8 mouse cellular contexts compared by ENCODE assay signal in the genomic region with DNA sequence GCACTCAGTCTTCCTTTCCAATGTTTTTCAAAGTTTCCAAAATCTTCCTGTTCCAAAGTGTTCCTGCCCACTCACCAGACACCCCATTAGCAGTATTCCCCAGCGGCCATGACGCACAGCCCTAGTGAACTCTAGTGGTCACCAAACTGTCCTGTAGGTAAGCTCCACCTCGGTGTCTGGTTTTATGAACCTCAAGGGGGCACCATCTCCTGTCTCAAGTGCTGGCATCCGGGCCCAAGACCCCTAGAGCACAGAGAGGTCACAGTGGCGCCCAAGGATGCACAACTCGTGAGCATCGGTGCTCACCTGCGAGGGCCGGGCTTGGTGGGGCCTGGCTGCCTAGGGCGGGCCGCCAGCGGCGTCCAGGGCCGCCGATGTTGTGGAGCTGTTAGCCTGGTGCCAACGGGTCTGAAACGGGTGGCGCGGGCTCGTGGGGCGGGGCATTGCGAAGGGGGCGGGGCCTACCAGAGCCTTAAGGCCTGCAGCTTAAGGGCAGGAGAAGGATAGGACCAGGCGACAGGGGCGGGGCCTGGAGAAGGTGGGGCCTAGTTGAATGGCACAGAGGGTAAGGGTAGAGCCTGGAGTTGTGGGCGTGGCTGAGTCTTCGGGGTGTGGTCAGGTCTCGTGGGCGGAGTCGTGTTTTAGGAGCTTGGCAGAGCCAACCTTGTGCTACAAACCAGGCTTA. TPM values are rescaled to one million over a fixed set of nuclear protein-coding genes. Genes with fewer than 3 reads are reported as not detected.
DNase-seq lines count a peak whose midpoint lies in the region; ATAC-seq lines count a peak whose summit lies in the region.

A gene (minus strand): TSS at position 415 of the 685 bp plus-strand sequence.

- DNase-seq in cerebellum, postnatal 36 days: no peak
- peak; percentile 95 to 96 for DNase-seq in adrenal gland, postnatal 36 days
- peak; percentile 50 for DNase-seq in forebrain, embryonic 14.5 days (ENCODE audit: low spot score)
- peak; percentile 76 for DNase-seq in hindbrain, embryonic 11.5 days (ENCODE audit: low spot score)
- peak; percentile 94 for DNase-seq in splenic B cell, adult 2 months (ENCODE audit: low read depth, low spot score)

- no peak within 1 kb of the TSS for H3K27ac ChIP-seq in forebrain, embryonic 14.5 days (ENCODE audit: low read depth, low read length)
- no peak within 1 kb of the TSS for H3K27ac ChIP-seq in hindbrain, embryonic 11.5 days (ENCODE audit: low read depth, low read length)
- H3K27ac ChIP-seq in limb, embryonic 15.5 days: no peak within 1 kb of the TSS
- H3K27ac ChIP-seq in midbrain, embryonic 16.5 days (ENCODE audit: low read length): no peak within 1 kb of the TSS

- H3K4me2 ChIP-seq in forebrain, embryonic 14.5 days (ENCODE audit: low read length): peak within 1 kb of the TSS; percentile 29; the same call in 1 of the 2 replicates
- H3K4me2 ChIP-seq in hindbrain, embryonic 11.5 days (replicated peaks; ENCODE audit: low read depth, low read length): peak within 1 kb of the TSS; percentile 23; the same call in 1 of the 2 replicates
- H3K4me2 ChIP-seq in limb, embryonic 15.5 days: peak within 1 kb of the TSS; percentile 38
- H3K4me2 ChIP-seq in midbrain, embryonic 16.5 days (ENCODE audit: low read length): peak within 1 kb of the TSS; percentile 39

- H3K9me3 ChIP-seq in forebrain, embryonic 14.5 days (replicated peaks; ENCODE audit: control insufficient read depth, low read length): no peaks in the 10 kb centered on the region
- H3K9me3 ChIP-seq in hindbrain, embryonic 11.5 days (ENCODE audit: control insufficient read depth, low read length): no peaks in the 10 kb centered on the region
- no peaks in the 10 kb centered on the region for H3K9me3 ChIP-seq in limb, embryonic 15.5 days
- H3K9me3 ChIP-seq in midbrain, embryonic 16.5 days (replicated peaks; ENCODE audit: control insufficient read depth, low read length, poor library complexity, severe bottlenecking): no peaks in the 10 kb centered on the region

- H3K9ac ChIP-seq in forebrain, embryonic 14.5 days (ENCODE audit: low read length): no peak within 1 kb of the TSS
- H3K9ac ChIP-seq in hindbrain, embryonic 11.5 days (ENCODE audit: low read depth, low read length): no peak within 1 kb of the TSS; the same call in 1 of the 2 replicates
- H3K9ac ChIP-seq in limb, embryonic 15.5 days: no peak within 1 kb of the TSS
- no peak within 1 kb of the TSS for H3K9ac ChIP-seq in midbrain, embryonic 16.5 days (ENCODE audit: low read depth, low read length)

- 0 out of 2 replicates have a peak, but pooled peaks have one; percentile 20 for ATAC-seq in cerebellum, adult (ENCODE audit: insufficient number of reproducible peaks, low FRiP score, low TSS enrichment)
- ATAC-seq in forebrain, embryonic 14.5 days: peak; percentile 70
- ATAC-seq in hindbrain, embryonic 11.5 days (ENCODE audit: low FRiP score): peak; percentile 44
- no peak; the same call in 1 of the 2 replicates for ATAC-seq in limb, embryonic 15.5 days (ENCODE audit: insufficient number of reproducible peaks, low FRiP score, low TSS enrichment, low read depth)
- no peak; the same call in 1 of the 2 replicates for ATAC-seq in midbrain, embryonic 16.5 days

- H3K4me1 ChIP-seq in forebrain, embryonic 14.5 days (ENCODE audit: control insufficient read depth, insufficient read depth, low read length): no peaks in the 10 kb centered on the region
- H3K4me1 ChIP-seq in hindbrain, embryonic 11.5 days (replicated peaks; ENCODE audit: control insufficient read depth, insufficient read depth, low read length): no peaks in the 10 kb centered on the region
- peaks cover 16% of the 10 kb centered on the region for H3K4me1 ChIP-seq in limb, embryonic 15.5 days
- no peaks in the 10 kb centered on the region for H3K4me1 ChIP-seq in midbrain, embryonic 16.5 days (ENCODE audit: control insufficient read depth, insufficient read depth, low read length)

- 3% methylated on average over 30 of the region's 30 CpGs for WGBS in forebrain, embryonic 14.5 days
- 2% methylated on average over 30 of the region's 30 CpGs for WGBS in hindbrain, embryonic 11.5 days
- WGBS in limb, embryonic 15.5 days: 1% methylated on average over 30 of the region's 30 CpGs
- 2% methylated on average over 30 of the region's 30 CpGs for WGBS in midbrain, embryonic 16.5 days

- H3K27me3 ChIP-seq in forebrain, embryonic 14.5 days (replicated peaks; ENCODE audit: control insufficient read depth, insufficient read depth, low read length): peaks cover 20% of the 10 kb centered on the region
- H3K27me3 ChIP-seq in hindbrain, embryonic 11.5 days (ENCODE audit: control insufficient read depth, insufficient read depth, low read length): peaks cover 15% of the 10 kb centered on the region
- H3K27me3 ChIP-seq in limb, embryonic 15.5 days: peaks cover 53% of the 10 kb centered on the region
- H3K27me3 ChIP-seq in midbrain, embryonic 16.5 days (ENCODE audit: control insufficient read depth, insufficient read depth, low read depth, low read length): peaks cover 18% of the 10 kb centered on the region
- no peaks in the 10 kb centered on the region for H3K27me3 ChIP-seq in splenic B cell, adult 2 months (ENCODE audit: control insufficient read depth, insufficient read depth, low read length, poor library complexity, severe bottlenecking)

- no peak within 1 kb of the TSS for H3K4me3 ChIP-seq in forebrain, embryonic 14.5 days (ENCODE audit: low read depth, low read length)
- 0 out of 2 replicates have a peak within 1 kb of the TSS, but pooled peaks have one; percentile 4 for H3K4me3 ChIP-seq in hindbrain, embryonic 11.5 days (ENCODE audit: low read depth, low read length)
- peak within 1 kb of the TSS; percentile 23; the same call in 1 of the 2 replicates for H3K4me3 ChIP-seq in limb, embryonic 15.5 days
- H3K4me3 ChIP-seq in midbrain, embryonic 16.5 days (ENCODE audit: low read depth, low read length): no peak within 1 kb of the TSS; the same call in 1 of the 2 replicates

- H3K36me3 ChIP-seq in forebrain, embryonic 14.5 days (ENCODE audit: control insufficient read depth, insufficient read depth, low read length): peaks cover 30% of the 10 kb centered on the region
- H3K36me3 ChIP-seq in hindbrain, embryonic 11.5 days (ENCODE audit: control insufficient read depth, insufficient read depth, low read length): peaks cover 11% of the 10 kb centered on the region; the same call in 1 of the 2 replicates
- H3K36me3 ChIP-seq in limb, embryonic 15.5 days: peaks cover 33% of the 10 kb centered on the region
- H3K36me3 ChIP-seq in midbrain, embryonic 16.5 days (ENCODE audit: control insufficient read depth, insufficient read depth, low read length): peaks cover 21% of the 10 kb centered on the region
- H3K36me3 ChIP-seq in splenic B cell, adult 2 months (ENCODE audit: control insufficient read depth, insufficient read depth, low read length, poor library complexity, severe bottlenecking): peaks cover 2% of the 10 kb centered on the region

RNA-seq across cellular contexts. Expression of the gene that starts here (rescaled TPM):
- 1 to 10 TPM in 1 of 2 experiments, under 1 TPM in 1; 0.43 to 1.1 TPM for total RNA-seq in adrenal gland, postnatal 36 days (2021)
- polyA plus RNA-seq in forebrain, embryonic 14.5 days (2014; fragmentation: Nextera tagmentation; extraction: Ambion mirVana): 0.30 and 0.33 TPM in 2 replicates
- 0.86 and 0.95 TPM in 2 replicates for polyA plus RNA-seq in hindbrain, embryonic 11.5 days (2014; fragmentation: Nextera tagmentation; extraction: Ambion mirVana)
- polyA plus RNA-seq in limb, embryonic 15.5 days (2015; fragmentation: Nextera tagmentation; extraction: Ambion mirVana): 0.08 and 0.15 TPM in 2 replicates
- 1.1 and 1.4 TPM in 2 replicates for polyA plus RNA-seq in midbrain, embryonic 16.5 days (2015; fragmentation: Nextera tagmentation; extraction: Ambion mirVana)

Comparison
In these comparisons a context has a peak if more than half of its experiments do, and no peak if none do; other contexts are left out.
1. Peak in DNase-seq, ATAC-seq and H3K4me2 ChIP-seq in forebrain, embryonic 14.5 days; RNA of the gene not detected or under 1 TPM.
2. Peak in DNase-seq, ATAC-seq, H3K4me3 ChIP-seq and H3K4me2 ChIP-seq in hindbrain, embryonic 11.5 days; RNA of the gene not detected or under 1 TPM.
3. DNase-seq: peak in adrenal gland, postnatal 36 days (2 of 2) and splenic B cell, adult 2 months (single experiment); none in cerebellum, postnatal 36 days (0 of 2).
4. Peak in every context shown above with its lines, with median percentiles within 50 percentile points of each other: H3K4me2 ChIP-seq.